Mouse (Mus musculus) embryonic fibroblast, embryonic 13.5 days (primary cell): Measurements from ENCODE around the gene Vmn1r225. TPM values are rescaled to one million over a fixed set of nuclear protein-coding genes. Genes with fewer than 3 reads are reported as not detected.
"Not testable (repeated sequence)": the region's sequence is repeated elsewhere in the genome, so short reads cannot be mapped to it uniquely, and the experiment has no call there.

Experiments used
- H3K27ac ChIP-seq: 2 replicates; pipeline ENCODE4 v1.5.1; 2012; ENCODE audit warnings: low read length, control low read depth, inconsistent platforms; ENCODE audit not compliant: insufficient read depth
- H3K4me1 ChIP-seq: 2 replicates; pipeline ENCODE4 v1.6.1; 2011; ENCODE audit warnings: low read length; ENCODE audit not compliant: control insufficient read depth, insufficient read depth
- H3K4me3 ChIP-seq: 2 replicates; pipeline ENCODE4 v1.5.1; 2011; ENCODE audit warnings: mild to moderate bottlenecking, control low read depth, low read length; ENCODE audit not compliant: insufficient read depth
- CTCF ChIP-seq: IDR thresholded peaks from 2 replicates; pipeline ENCODE4 v1.5.1; 2011; ENCODE audit warnings: mild to moderate bottlenecking, control low read depth, low read length, moderate library complexity, borderline replicate concordance; ENCODE audit not compliant: insufficient read depth
- POLR2A ChIP-seq: IDR thresholded peaks from 2 replicates; pipeline ENCODE4 v1.6.1; 2011; ENCODE audit warnings: low read depth, mild to moderate bottlenecking, control low read depth, low read length, moderate library complexity
- polyA plus RNA-seq: library from polyadenylated mRNA; stranded (reverse); fragments of >200 nt; gene quantifications from 2 replicates; pipeline ENCODE4 v1.2.4, GENCODE M21; 2011; ENCODE audit warnings: low read depth; ENCODE audit not compliant: missing spikeins, insufficient read length

Gene Vmn1r225
- not detected in 2 replicates for polyA plus RNA-seq

DNA sequence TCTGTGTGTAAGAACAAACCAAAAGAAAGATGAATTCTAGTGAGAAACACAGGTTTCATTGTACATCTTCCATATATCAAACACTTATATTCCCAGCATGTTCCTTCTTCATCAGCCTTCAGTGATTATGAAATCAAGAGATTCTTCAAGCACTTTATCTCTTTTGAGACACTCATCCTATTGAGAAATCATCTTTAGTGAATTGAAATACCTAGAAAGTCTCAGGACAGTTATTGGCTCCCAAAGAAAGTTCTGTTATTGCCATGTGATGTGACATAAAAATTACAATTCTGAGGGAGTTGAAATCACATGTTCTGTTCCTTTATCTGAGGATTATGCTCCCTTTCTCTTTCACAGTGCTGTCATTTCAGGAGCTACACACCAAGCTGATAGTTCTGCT is at the start of gene Vmn1r225:
Gene Vmn1r225 (plus strand): TSS at position 301 of the 400 bp plus-strand sequence.
- no peaks in the 10 kb centered on the region for H3K4me1 ChIP-seq
- no peak within 1 kb of the TSS for H3K27ac ChIP-seq
- H3K4me3 ChIP-seq = no peak within 1 kb of the TSS
- TF ChIP-seq CTCF = no peak
- TF ChIP-seq POLR2A = no peak

GRCm38 (mm10) chr17:20473311-20473710 is 24.6 kb upstream of the Vmn1r225 start:
- TF ChIP-seq CTCF (no peak), POLR2A (no peak)
- no peaks in the 10 kb centered on the region for H3K4me1 ChIP-seq
- H3K4me3 ChIP-seq = no peak overlapping the region
- H3K27ac ChIP-seq = no peak overlapping the region

DNA sequence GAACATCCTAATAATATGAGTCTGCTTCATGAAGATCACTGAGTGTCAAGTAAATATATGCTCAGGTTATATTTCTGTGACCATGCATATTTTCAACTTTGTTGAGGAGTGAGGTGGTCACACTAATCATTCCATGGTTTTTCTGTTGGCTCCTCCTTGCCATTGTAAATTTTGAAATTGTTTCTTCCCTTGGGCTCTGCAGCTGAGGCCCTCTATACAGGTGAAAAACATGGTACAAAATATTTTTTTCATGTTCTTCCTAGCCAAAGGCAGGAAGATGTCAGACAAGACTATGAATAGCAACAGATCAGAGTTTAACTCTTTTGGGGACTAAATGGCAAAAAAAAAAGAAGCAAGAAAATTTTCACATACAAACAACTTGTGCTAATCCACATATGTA is 16.7 kb upstream of the Vmn1r225 start, which contains the start of gene Vmn2r108:
Gene Vmn2r108 (minus strand): TSS at position 101 of the 400 bp plus-strand sequence.
- H3K27ac ChIP-seq = no peak within 1 kb of the TSS
- H3K4me1 ChIP-seq = no peaks in the 10 kb centered on the region
- no peak within 1 kb of the TSS for H3K4me3 ChIP-seq
- no peak for TF ChIP-seq POLR2A
- no peak for TF ChIP-seq CTCF

DNA sequence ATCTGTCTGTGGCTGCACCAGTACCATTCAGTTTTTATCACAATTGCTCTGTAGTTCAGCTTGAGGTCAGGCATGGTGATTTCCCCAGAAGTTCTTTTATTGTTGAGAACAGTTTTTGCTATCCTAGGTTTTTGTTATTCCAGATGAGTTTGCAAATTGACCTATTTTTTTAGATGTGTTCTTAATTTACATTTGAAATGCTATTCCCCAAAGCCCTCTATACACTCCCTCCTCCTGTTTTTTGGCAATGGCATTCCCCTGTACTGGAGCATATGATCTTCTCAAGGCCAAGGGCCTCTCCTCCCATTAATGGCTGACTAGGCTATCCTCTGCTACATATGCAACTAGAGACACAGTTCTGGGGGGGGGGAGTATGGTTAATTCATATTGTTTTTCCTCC is 10.3 kb downstream of the Vmn1r225 start:
- H3K4me1 ChIP-seq, H3K4me3 ChIP-seq, H3K27ac ChIP-seq: not testable (repeated sequence)

Other genes starting within 250 kb of the Vmn1r225 start
- gene Vmn2r106, start 212.6 kb upstream of the Vmn1r225 start, polyA plus RNA-seq = not detected in 2 replicates
- gene Vmn2r107, start 152.9 kb upstream of the Vmn1r225 start, polyA plus RNA-seq = not detected in 2 replicates
- not detected in 2 replicates for gene Vmn1r224, start 84.0 kb upstream of the Vmn1r225 start, polyA plus RNA-seq
- gene Vmn2r108, start 16.8 kb upstream of the Vmn1r225 start, polyA plus RNA-seq = not detected in 2 replicates
- not detected in 2 replicates for gene Vmn2r109, start 66.6 kb downstream of the Vmn1r225 start, polyA plus RNA-seq
- gene Vmn2r110, start 98.3 kb downstream of the Vmn1r225 start, polyA plus RNA-seq = not detected in 2 replicates
- not detected in 2 replicates for gene Fpr-rs3, start 126.7 kb downstream of the Vmn1r225 start, polyA plus RNA-seq
- not detected in 2 replicates for gene Vmn1r226, start 184.7 kb downstream of the Vmn1r225 start, polyA plus RNA-seq
- gene Vmn1r227, start 231.7 kb downstream of the Vmn1r225 start, polyA plus RNA-seq = not detected in 2 replicates